Mouse (Mus musculus) lung, postnatal 36 days (tissue): ENCODE measurements at regions not wholly inside any gene's neighbourhood (a gene's known extent, or its start where the extent isn't known, plus 50 kb on each side); places are given as distances from the start of the nearest gene placed in this dataset.

Experiments
- DNase-seq: peaks from one replicate; pipeline ENCODE4 v3.0.0; 2022; ENCODE audit warnings: mixed read lengths

GRCm38 (mm10) chr15:25120441-25120840, 293.1 kb downstream of the Basp1 start:
- DNase-seq = no peak

DNA sequence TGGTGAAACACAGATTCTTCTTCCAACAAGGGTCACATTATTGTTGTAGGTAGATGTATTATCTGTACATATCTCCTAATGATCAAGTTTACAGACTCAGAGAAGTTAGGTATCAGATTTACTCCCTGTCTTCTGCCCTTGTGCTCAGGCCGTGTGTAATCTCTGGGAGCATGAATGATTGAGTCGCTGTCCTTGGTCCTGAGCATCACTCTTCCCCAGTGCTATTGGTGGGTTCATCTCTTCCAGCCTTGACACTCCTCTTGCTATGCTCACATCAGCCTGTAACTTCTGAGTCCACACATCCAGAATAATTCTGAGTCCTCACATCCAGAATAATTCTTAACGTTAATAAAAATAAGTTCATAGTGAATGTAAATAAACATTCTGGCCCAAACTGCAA, 295.6 kb downstream of the Basp1 start:
- DNase-seq = no peak

DNA sequence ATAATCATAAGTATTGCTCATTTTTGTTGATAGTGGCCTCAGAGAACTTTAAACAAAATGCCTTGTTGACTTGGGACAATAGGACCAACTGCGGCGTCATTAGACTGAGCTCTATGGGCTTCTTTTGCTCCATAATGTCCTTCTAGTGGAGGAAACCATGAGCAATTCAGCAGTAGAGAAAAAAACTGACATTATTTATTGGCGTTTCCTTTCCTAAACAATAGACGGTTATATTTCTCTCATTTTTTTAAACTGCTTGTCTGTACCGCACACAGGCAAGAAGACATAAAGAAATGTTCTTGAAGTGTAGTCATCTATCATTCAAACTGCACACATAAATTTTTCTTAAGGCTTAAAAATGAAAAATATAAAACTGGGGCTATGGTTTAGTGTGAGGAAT, 310.8 kb downstream of the Basp1 start:
- DNase-seq = no peak

GRCm38 (mm10) chr15:25093758-25094157, 319.8 kb downstream of the Basp1 start:
- DNase-seq = no peak

GRCm38 (mm10) chr15:25069701-25070100, 343.9 kb downstream of the Basp1 start:
- DNase-seq = no peak

GRCm38 (mm10) chr15:25059347-25059746, 354.2 kb downstream of the Basp1 start:
- no peak for DNase-seq

DNA sequence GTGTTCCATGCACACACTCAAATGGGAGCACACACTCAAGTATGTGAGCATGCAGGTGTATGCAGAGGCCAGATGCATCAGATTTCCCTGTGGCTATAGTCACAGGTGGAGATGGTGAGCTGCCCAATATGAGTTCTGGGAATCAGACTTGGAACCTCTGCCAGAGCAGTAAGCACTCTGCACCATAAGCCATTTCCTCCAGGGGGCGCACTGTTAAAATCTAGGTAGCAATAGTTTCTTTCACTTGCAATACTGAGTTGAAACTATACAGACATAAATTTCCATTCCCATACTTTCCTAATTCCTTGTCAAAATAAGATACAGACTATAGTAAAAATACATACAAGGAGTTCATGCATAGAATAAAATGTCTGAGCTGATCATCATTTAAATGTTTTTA, 365.7 kb downstream of the Basp1 start:
- DNase-seq = peak; percentile 67

GRCm38 (mm10) chr15:25046514-25047138, 366.9 kb downstream of the Basp1 start:
- no peak for DNase-seq

- DNase-seq = no peak
These were observed 377.3 kb downstream of the Basp1 start for GRCm38 (mm10) chr15:25036231-25036630.

- no peak for DNase-seq
These were observed 385.7 kb downstream of the Basp1 start for GRCm38 (mm10) chr15:25027865-25028264.

DNA sequence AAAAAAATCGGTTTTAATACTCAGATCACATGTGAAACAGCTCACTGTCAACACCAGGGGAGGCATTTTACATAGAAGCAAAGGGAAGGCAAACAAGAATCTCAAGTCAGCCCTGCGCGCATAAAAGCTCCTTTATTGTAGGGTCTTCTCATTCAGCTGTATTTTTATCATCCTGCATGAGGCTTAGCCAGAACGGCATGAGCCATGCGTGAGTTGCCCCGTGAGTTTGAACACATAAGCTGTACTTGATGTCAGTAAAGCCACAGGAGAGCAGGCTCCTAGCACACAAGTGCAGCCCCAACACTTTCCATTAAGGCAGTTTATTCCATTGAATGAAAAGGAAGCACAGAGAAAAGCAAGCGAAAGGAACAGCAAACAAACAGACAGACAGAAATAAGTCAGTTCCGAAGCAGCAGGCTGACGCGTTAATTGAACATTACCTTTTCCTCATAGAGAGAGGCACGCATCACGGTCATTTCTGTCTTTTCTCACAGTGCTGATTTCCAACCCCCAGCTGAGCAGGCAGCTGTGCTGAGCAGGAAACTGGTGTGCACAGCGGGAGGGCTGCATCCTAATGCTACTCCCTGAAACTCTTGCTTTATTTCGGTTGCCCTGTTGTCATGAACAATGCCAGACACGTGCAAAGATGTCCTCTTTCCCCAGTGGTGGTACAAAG, 386.6 kb downstream of the Basp1 start:
- no peak for DNase-seq

DNA sequence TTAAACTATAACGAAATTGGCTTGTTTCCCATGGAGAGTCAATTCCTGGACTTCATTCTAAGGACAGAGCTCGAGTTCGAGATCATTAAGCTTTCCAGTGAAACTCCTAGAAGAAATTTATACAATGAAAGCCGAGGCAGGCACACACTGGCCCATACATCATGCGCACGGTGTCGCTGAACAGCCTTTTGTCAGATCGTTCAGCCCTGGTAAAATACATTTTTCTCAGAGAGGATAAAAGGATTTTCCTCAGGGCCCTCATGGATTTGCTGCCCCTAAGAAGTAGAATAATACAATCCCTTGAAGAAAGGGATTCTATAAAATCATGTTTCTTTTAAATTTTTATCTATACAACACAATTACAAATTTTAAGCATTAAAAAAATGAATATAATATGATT, 387.2 kb downstream of the Basp1 start:
- DNase-seq = no peak

DNA sequence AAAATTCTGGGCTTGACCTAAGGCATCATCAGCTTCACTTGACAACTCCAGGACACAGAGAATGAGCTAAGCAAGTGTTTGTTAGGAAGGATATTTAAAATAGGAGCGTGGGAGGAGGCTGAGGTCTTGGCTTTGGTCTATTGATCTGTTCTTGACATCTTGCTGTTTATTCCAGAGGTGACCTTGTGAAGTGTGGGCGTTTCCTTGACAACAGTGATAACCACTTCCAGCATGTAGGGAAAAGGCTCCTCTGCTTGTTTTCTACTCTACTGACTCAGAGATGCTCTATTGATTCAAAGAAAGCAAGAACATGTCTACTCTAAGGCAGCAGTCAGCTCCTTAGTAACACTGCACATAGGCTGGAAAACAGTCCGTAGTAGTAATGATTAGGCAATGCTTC, 392.6 kb downstream of the Basp1 start:
- no peak for DNase-seq

DNA sequence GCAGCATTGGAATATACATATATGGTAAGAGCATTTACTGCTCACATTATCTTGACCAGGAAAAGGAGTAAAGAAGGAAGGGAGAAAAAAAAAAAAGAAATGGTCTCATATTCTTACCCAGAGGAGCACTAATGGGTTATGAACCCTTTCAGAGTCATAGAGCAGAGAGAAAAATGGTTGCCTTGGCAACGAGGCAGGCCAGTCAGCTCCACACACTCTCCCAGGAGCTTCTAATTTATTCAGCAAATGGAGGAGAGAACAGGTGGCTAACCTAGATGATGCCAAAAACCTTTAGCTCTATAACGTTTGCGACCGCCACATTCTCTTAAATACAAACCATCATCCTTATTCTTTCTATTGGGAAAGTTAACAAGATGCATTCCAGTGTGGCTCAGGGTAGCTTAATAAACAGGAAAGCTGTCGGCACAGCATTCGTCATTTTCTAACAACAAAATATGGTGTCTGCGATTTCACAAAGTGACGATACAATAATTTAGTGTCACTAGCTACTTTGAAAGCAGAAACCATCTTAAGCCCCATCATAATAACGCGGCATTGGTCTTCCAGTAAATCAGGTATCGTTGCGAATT, 394.1 kb downstream of the Basp1 start:
- no peak for DNase-seq

DNA sequence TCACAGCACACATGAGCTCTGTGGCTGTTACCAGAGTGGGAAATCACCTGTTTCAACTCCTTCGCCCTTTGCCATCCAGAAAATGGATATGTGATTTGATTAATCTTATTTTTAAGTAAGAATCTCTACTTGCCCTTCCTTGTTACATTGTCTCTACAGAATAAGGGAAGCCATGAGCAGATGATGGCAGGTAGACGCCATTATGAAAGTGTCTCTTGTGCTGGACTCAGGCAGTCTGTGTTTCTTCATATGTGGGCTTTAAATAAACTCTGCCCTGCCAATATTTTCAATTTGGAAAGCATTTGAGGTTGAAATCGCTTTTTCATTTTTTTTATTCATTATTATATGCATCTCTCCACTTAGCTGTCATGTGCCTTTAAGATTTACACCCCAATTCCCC, 394.6 kb downstream of the Basp1 start:
- DNase-seq = no peak

- DNase-seq = no peak
These were observed 405.8 kb downstream of the Basp1 start for GRCm38 (mm10) chr15:25007720-25008119.

- no peak for DNase-seq
These were observed 413.4 kb downstream of the Basp1 start for GRCm38 (mm10) chr15:25000171-25000570.

GRCm38 (mm10) chr15:24993325-24993673, 420.3 kb downstream of the Basp1 start:
- DNase-seq = no peak

- no peak for DNase-seq
These were observed 420.8 kb downstream of the Basp1 start for GRCm38 (mm10) chr15:24992665-24993324.

- no peak for DNase-seq
These were observed 423.3 kb downstream of the Basp1 start for GRCm38 (mm10) chr15:24990082-24990786.

- DNase-seq = no peak
These were observed 432.7 kb downstream of the Basp1 start for GRCm38 (mm10) chr15:24980841-24981240.

DNA sequence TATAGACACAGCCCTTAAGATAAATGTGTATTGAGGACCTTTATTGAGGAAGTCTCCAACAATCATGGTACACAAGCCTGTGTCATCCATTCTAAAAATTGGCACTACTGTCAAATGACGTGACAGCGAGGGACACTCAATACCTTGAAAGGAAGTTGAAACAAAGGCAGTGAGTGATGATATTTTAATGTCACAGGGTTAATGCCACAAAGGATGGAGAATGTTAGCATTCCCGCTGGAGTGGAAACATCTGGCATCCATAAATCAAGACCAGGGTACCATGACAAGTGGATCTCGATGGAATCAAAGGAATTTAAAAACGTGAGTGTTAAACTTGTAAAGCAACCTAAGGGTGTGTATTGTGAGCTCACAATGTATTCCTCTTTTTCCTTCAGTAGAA, 441.5 kb downstream of the Basp1 start:
- DNase-seq = no peak

DNA sequence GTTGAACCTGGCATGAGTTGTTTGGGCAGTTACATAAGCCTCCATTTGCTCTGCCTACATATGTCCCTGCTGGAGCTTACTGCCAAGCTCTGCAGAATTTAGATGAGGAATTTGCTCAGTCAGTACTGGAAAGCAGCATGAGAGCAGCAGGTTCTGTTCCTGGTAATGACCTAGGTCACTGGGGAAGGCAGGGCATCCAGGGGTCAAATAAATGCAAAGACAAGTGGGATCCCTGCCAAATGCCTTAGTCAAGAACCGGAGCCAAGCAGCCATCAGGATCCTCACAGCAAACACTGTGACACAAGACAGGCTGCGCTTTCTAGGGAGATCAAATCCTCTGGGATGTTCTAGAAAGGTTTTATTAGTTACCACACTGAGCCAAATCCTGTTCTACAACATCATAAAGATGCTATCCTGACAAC, 444.2 kb downstream of the Basp1 start:
- peak; percentile 4 for DNase-seq
